Mouse (Mus musculus) hindbrain, postnatal 0 days (tissue): ENCODE results near the gene Rtn4rl2. TPM values are rescaled to one million over a fixed set of nuclear protein-coding genes. Genes with fewer than 3 reads are reported as not detected.
A peak's percentile ranks its signal among the peaks of the same experiment; 100 is the strongest.

ENCODE experiments used
- ATAC-seq: fragments of 200-750 bp; cut with Nextera tagmentation; 2 replicates; pipeline ENCODE4 v1.8.0; 2017; ENCODE audit warnings: mild to moderate bottlenecking, moderate TSS enrichment, moderate library complexity
- DNase-seq: peaks from one replicate; pipeline ENCODE4 v3.0.0-alpha.2; 2015; ENCODE audit warnings: low spot score
- H3K27ac ChIP-seq: fragments of 300-500 bp; sonication (generic); 2 replicates; pipeline ENCODE4 v1.5.1; 2014; ENCODE audit warnings: mild to moderate bottlenecking
- H3K27me3 ChIP-seq: fragments of 300-500 bp; sonication (generic); 2 replicates; pipeline ENCODE4 v1.6.1; 2014; ENCODE audit warnings: low read length, mixed read lengths; ENCODE audit not compliant: insufficient read depth
- H3K36me3 ChIP-seq: fragments of 300-500 bp; sonication (generic); 2 replicates; pipeline ENCODE4 v1.6.1; 2014; ENCODE audit warnings: low read length, mixed read lengths; ENCODE audit not compliant: insufficient read depth
- H3K4me1 ChIP-seq: fragments of 300-500 bp; sonication (generic); 2 replicates; pipeline ENCODE4 v1.6.1; 2014; ENCODE audit warnings: antibody characterized with exemption, low read length, mixed read lengths; ENCODE audit not compliant: insufficient read depth
- H3K4me2 ChIP-seq: fragments of 300-500 bp; sonication (generic); 2 replicates; pipeline ENCODE4 v1.6.1; 2014; ENCODE audit warnings: low read depth, mild to moderate bottlenecking, low read length, moderate library complexity, mixed read lengths
- H3K4me3 ChIP-seq: fragments of 300-500 bp; sonication (generic); 2 replicates; pipeline ENCODE4 v1.5.1; 2014; ENCODE audit warnings: low read length
- H3K9ac ChIP-seq: fragments of 300-500 bp; sonication (generic); replicated peaks from 2 replicates; pipeline ENCODE4 v1.6.1; 2014; ENCODE audit warnings: mild to moderate bottlenecking, low read length, moderate library complexity, mixed read lengths
- H3K9me3 ChIP-seq: fragments of 300-500 bp; sonication (generic); 2 replicates; pipeline ENCODE4 v1.6.1; 2016; ENCODE audit warnings: low read length, mixed read lengths
- CTCF ChIP-seq: IDR thresholded peaks from 2 replicates; pipeline ENCODE4 v1.5.1; 2016; ENCODE audit warnings: antibody characterized with exemption, control low read depth, low read depth
- WGBS: fragments of 180-500 bp; shearing (Covaris S2); extraction: QIAGEN DNeasy Blood & Tissue Kit; methylation state at CpG from one replicate; pipeline ENCODE4 v1.1.7; 2014; 5-methylcytosine and 5-hydroxymethylcytosine counted together
- polyA plus RNA-seq: library from polyadenylated mRNA; unstranded; fragments of >200 nt; fragmentation: Nextera tagmentation; extraction: Ambion mirVana; gene quantifications from 2 replicates; pipeline ENCODE4 v1.2.1, GENCODE M21; 2015
- total RNA-seq: library from RNA; depleted of rRNA; stranded (reverse); fragments of >200 nt; gene quantifications from 2 replicates; pipeline ENCODE4 v1.2.3, GENCODE M21; 2014

Gene Rtn4rl2
- total and polyA plus RNA-seq, 2 experiments from 2014 or later, result 4.3 to 10.1 TPM

DNA sequence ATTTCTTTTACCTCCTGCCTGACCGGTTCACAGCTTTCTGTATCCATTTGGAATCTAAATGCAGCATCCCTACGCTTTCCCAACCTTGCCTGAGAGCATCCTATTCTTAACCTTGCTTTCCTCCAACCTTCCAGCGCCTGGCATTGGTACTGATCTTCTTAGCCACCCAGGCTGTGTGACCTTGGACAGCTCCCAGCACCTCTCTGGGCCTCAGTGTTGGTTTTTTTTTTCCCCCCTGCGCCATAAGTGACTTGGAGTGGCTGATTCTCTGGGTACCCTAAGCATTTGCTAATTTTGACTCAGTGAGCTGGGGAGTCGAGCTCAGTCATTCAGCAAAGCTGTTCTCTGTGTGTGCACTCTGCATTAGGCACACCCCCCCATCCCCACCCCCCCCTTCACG lies 10.7 kb downstream of the Rtn4rl2 start:
- Histone ChIP-seq H3K27me3 (peaks cover 28% of the 10 kb centered on the region; the same call in 1 of the 2 replicates), H3K9ac (no peak overlapping the region), H3K4me3 (no peak overlapping the region), H3K9me3 (no peaks in the 10 kb centered on the region), H3K4me1 (no peaks in the 10 kb centered on the region), H3K36me3 (no peaks in the 10 kb centered on the region), H3K4me2 (no peak overlapping the region), H3K27ac (no peak overlapping the region)
- DNase-seq, result no peak
- WGBS, result 52% methylated on average over 6 of the region's 6 CpGs
- no peak for TF ChIP-seq CTCF
- ATAC-seq, result no peak

DNA sequence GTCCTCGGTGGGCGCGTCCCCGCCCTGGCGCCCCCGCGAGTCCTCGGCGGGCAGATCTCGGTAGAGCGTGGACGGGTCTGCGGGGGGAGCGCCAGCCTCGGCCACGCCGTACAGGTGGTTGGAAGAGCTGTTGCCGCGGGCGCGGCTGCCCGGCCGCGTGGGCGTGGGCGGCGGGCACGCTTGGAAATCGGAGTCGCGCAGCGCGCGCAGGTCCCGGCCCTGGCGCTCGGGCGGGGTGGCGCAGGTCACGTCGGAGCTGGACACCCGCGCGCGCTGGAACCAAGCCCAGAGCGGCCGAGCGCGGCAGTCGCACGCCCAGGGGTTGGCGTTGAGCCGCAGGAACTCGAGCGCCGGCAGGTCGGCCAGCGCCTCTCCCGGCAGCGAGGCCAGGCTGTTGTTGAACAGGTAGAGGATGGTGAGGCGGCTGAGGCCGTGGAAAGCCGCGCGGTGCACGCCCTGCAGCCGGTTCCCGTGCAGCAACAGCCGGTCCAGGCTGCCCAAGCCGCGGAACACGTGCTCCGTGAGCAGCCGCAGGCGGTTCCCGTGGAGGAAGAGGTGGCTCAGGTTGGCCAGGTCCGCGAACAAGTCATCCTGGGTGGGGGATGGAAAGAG lies 14.3 kb downstream of the Rtn4rl2 start:
- peak; percentile 56 for DNase-seq
- WGBS, result 1% methylated on average over 68 of the region's 78 CpGs

GRCm38 (mm10) chr2:84870623-84871160 lies 15.8 kb downstream of the Rtn4rl2 start:
- 73% methylated on average over 4 of the region's 4 CpGs for WGBS
- Histone ChIP-seq H3K4me3 (no peak overlapping the region), H3K36me3 (no peaks in the 10 kb centered on the region), H3K9ac (no peak overlapping the region), H3K27me3 (peaks cover 57% of the 10 kb centered on the region), H3K27ac (no peak overlapping the region), H3K4me1 (peaks cover 9% of the 10 kb centered on the region), H3K4me2 (no peak overlapping the region), H3K9me3 (no peaks in the 10 kb centered on the region)
- TF ChIP-seq CTCF, result peak; percentile 35; the same call in 1 of the 2 replicates
- ATAC-seq (no peak), DNase-seq (no peak)

More for the DNA sequence above, 14.3 kb downstream of the Rtn4rl2 start:
- H3K9ac ChIP-seq, result peak overlapping the region; percentile 52
- peak overlapping the region; percentile 53 for H3K4me3 ChIP-seq
- peak; percentile 68 for ATAC-seq
- no peak overlapping the region for H3K27ac ChIP-seq
- H3K36me3 ChIP-seq, result no peaks in the 10 kb centered on the region
- H3K4me1 ChIP-seq, result no peaks in the 10 kb centered on the region
- peak overlapping the region; percentile 77 for H3K4me2 ChIP-seq
- peaks cover 43% of the 10 kb centered on the region for H3K27me3 ChIP-seq
- H3K9me3 ChIP-seq, result no peaks in the 10 kb centered on the region
- no peak for TF ChIP-seq CTCF

GRCm38 (mm10) chr2:84868977-84869376 lies 17.5 kb downstream of the Rtn4rl2 start:
- ATAC-seq (no peak), DNase-seq (no peak)
- Histone ChIP-seq H3K27me3 (peaks cover 51% of the 10 kb centered on the region), H3K4me2 (no peak overlapping the region), H3K4me3 (no peak overlapping the region), H3K9me3 (no peaks in the 10 kb centered on the region), H3K4me1 (peaks cover 11% of the 10 kb centered on the region), H3K36me3 (no peaks in the 10 kb centered on the region), H3K9ac (no peak overlapping the region), H3K27ac (no peak overlapping the region)
- 68% methylated on average over 2 of the region's 2 CpGs for WGBS
- no peak for TF ChIP-seq CTCF

GRCm38 (mm10) chr2:84868521-84868943 lies 18.0 kb downstream of the Rtn4rl2 start:
- Histone ChIP-seq H3K9ac (no peak overlapping the region), H3K36me3 (no peaks in the 10 kb centered on the region), H3K9me3 (no peaks in the 10 kb centered on the region), H3K4me3 (no peak overlapping the region), H3K27ac (no peak overlapping the region), H3K27me3 (peaks cover 49% of the 10 kb centered on the region), H3K4me2 (no peak overlapping the region), H3K4me1 (peaks cover 11% of the 10 kb centered on the region)
- DNase-seq (peak; percentile 77), ATAC-seq (no peak)
- WGBS, result 9% methylated on average over 5 of the region's 5 CpGs
- TF ChIP-seq CTCF, result peak; percentile 83

DNA sequence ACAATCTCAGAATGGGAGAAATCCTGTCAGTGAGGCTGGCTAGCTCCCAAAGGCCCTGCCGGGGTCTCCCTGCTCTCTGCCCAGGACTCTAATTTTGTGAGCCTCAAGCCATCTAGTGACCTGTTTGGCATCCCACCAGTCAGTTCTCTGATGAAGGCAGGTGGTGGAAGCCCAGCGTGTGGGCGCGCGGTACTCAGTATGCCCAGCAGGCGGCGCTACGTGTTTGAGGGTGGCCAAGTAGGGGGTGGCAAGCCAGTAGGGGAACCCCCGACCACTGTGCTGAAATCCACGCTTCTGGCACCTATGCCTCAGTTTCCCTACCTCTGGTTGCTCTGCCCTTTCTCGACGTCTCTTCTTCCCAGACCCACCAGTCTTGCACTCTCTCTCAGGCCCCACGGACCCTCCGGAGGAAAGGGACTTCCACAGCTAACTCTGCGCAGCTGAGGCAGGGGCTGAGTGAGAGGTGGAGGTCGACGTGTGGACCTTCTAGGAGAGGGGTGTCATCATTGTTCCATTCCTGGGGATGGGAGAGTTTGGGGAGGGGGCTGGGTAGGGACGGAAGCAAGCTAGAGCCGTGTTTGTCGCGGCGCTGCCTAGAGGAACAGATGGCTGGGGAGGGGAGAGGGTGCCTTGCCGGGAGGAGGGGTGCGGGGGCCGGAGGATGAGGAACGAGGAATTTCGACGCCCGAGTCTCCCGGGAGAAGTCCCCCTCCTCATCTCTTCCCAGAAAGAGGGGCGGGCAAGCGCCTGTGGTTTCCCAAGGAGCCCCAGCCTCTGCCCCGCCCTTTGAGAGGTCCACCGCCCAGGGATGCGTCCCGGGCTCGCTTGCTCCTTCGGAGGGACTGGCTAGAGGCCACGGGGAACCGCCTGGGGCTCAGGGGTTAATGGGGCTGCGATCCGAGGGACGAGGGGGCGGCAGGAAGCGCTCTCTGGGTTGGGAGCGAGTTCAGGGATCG lies 20.6 kb downstream of the Rtn4rl2 start:
- ATAC-seq, result peak; percentile 58
- under 1% methylated on average over 47 of the region's 47 CpGs for WGBS
- DNase-seq, result peak; percentile 59
- H3K27me3 ChIP-seq, result peaks cover 29% of the 10 kb centered on the region
- H3K27ac ChIP-seq, result no peak overlapping the region
- peak overlapping the region; percentile 65 for H3K4me2 ChIP-seq
- peak; percentile 71 for TF ChIP-seq CTCF
- H3K4me3 ChIP-seq, result peak overlapping the region; percentile 35
- peak overlapping the region; percentile 35; the same call in 1 of the 2 replicates for H3K9ac ChIP-seq
- peaks cover 11% of the 10 kb centered on the region for H3K4me1 ChIP-seq
- no peaks in the 10 kb centered on the region for H3K36me3 ChIP-seq
- H3K9me3 ChIP-seq, result no peaks in the 10 kb centered on the region
